Mouse (Mus musculus) kidney, embryonic 16.5 days (tissue): ENCODE data around the gene Rexo2. TPM values are rescaled to one million over a fixed set of nuclear protein-coding genes. Genes with fewer than 3 reads are reported as not detected.
A peak's percentile ranks its signal among the peaks of the same experiment; 100 is the strongest.

Source experiments
- ATAC-seq: fragments of 200-750 bp; cut with Nextera tagmentation; 2 replicates; pipeline ENCODE4 v1.8.0; 2017; ENCODE audit warnings: moderate TSS enrichment; ENCODE audit not compliant: low FRiP score, low TSS enrichment
- H3K27ac ChIP-seq: fragments of 300-500 bp; sonication (generic); 2 replicates; pipeline ENCODE4 v1.5.1; 2014; ENCODE audit warnings: low read length
- H3K27me3 ChIP-seq: fragments of 300-500 bp; sonication (generic); 2 replicates; pipeline ENCODE4 v1.6.1; 2014; ENCODE audit warnings: low read length, control low read depth, mixed read lengths; ENCODE audit not compliant: insufficient read depth
- H3K36me3 ChIP-seq: fragments of 300-500 bp; sonication (generic); 2 replicates; pipeline ENCODE4 v1.6.1; 2014; ENCODE audit warnings: low read length, control low read depth, mixed read lengths; ENCODE audit not compliant: insufficient read depth
- H3K4me1 ChIP-seq: fragments of 300-500 bp; sonication (generic); 2 replicates; pipeline ENCODE4 v1.6.1; 2014; ENCODE audit warnings: low read length, control low read depth, mixed read lengths; ENCODE audit not compliant: insufficient read depth
- H3K4me2 ChIP-seq: fragments of 300-500 bp; sonication (generic); replicated peaks from 2 replicates; pipeline ENCODE4 v1.6.1; 2014; ENCODE audit warnings: low read depth, low read length
- H3K4me3 ChIP-seq: fragments of 300-500 bp; sonication (generic); 2 replicates; pipeline ENCODE4 v1.5.1; 2014; ENCODE audit warnings: mild to moderate bottlenecking, low read length
- H3K9ac ChIP-seq: fragments of 300-500 bp; sonication (generic); replicated peaks from 2 replicates; pipeline ENCODE4 v1.6.1; 2014; ENCODE audit warnings: low read length
- H3K9me3 ChIP-seq: fragments of 300-500 bp; sonication (generic); 2 replicates; pipeline ENCODE4 v1.6.1; 2016; ENCODE audit warnings: low read length, control low read depth
- WGBS: fragments of 180-500 bp; shearing (Covaris S2); extraction: QIAGEN DNeasy Blood & Tissue Kit; methylation state at CpG from one replicate; pipeline ENCODE4 v1.1.7; 2014; 5-methylcytosine and 5-hydroxymethylcytosine counted together
- polyA plus RNA-seq: library from polyadenylated mRNA; unstranded; fragments of >200 nt; fragmentation: Nextera tagmentation; extraction: Ambion mirVana; gene quantifications from 2 replicates; pipeline ENCODE4 v1.2.1, GENCODE M21; 2015

Rexo2 gene
- polyA plus RNA-seq, 1 experiment from 2014 or later = 118 TPM

- no peaks in the 10 kb centered on the region for H3K4me1 ChIP-seq
- H3K9ac ChIP-seq = no peak overlapping the region
- no peak overlapping the region for H3K4me3 ChIP-seq
- H3K9me3 ChIP-seq = no peaks in the 10 kb centered on the region
- H3K27me3 ChIP-seq = no peaks in the 10 kb centered on the region
- 15% methylated on average over 2 of the region's 2 CpGs for WGBS
- H3K27ac ChIP-seq = no peak overlapping the region
- H3K4me2 ChIP-seq = no peak overlapping the region
- no peaks in the 10 kb centered on the region for H3K36me3 ChIP-seq
- no peak for ATAC-seq
Measured at GRCm38 (mm10) chr9:48503001-48503400, 22.6 kb upstream of the Rexo2 start.

GRCm38 (mm10) chr9:48501192-48501591 is 20.8 kb upstream of the Rexo2 start:
- H3K36me3 ChIP-seq = no peaks in the 10 kb centered on the region
- no peak overlapping the region for H3K9ac ChIP-seq

GRCm38 (mm10) chr9:48495548-48495932 is 15.1 kb upstream of the Rexo2 start:
- peaks cover 15% of the 10 kb centered on the region for H3K4me1 ChIP-seq
- no peaks in the 10 kb centered on the region for H3K27me3 ChIP-seq
- WGBS = 2% methylated on average over 34 of the region's 34 CpGs
- H3K4me2 ChIP-seq = peak overlapping the region; percentile 85
- H3K36me3 ChIP-seq = peaks cover 22% of the 10 kb centered on the region
- ATAC-seq = peak; percentile 64; the same call in 1 of the 2 replicates
- H3K9ac ChIP-seq = peak overlapping the region; percentile 97
- no peaks in the 10 kb centered on the region for H3K9me3 ChIP-seq
- peak overlapping the region; percentile 86 for H3K4me3 ChIP-seq
- H3K27ac ChIP-seq = peak overlapping the region; percentile 88

More at GRCm38 (mm10) chr9:48501192-48501591, 20.8 kb upstream of the Rexo2 start:
- no peak overlapping the region for H3K27ac ChIP-seq
- no peaks in the 10 kb centered on the region for H3K9me3 ChIP-seq
- no peak for ATAC-seq
- WGBS = 85% methylated on average over 7 of the region's 7 CpGs
- no peaks in the 10 kb centered on the region for H3K27me3 ChIP-seq
- no peak overlapping the region for H3K4me2 ChIP-seq
- no peak overlapping the region for H3K4me3 ChIP-seq
- peaks cover under 1% of the 10 kb centered on the region; the same call in 1 of the 2 replicates for H3K4me1 ChIP-seq

- Histone ChIP-seq H3K9me3 (no peaks in the 10 kb centered on the region), H3K9ac (peak within 1 kb of the TSS; percentile 97), H3K27me3 (no peaks in the 10 kb centered on the region), H3K4me1 (peaks cover 15% of the 10 kb centered on the region), H3K4me3 (peak within 1 kb of the TSS; percentile 86), H3K4me2 (peak within 1 kb of the TSS; percentile 85), H3K27ac (peak within 1 kb of the TSS; percentile 90), H3K36me3 (peaks cover 25% of the 10 kb centered on the region)
- peak; percentile 99 for ATAC-seq
- under 1% methylated on average over 72 of the region's 72 CpGs for WGBS
Measured at GRCm38 (mm10) chr9:48494817-48495547, 14.6 kb upstream of the Rexo2 start, which contains the start of the genes Rbm7 and Gm5617. Rbm7 (minus strand) TSS chr9:48495299. Gm5617 (plus strand) TSS chr9:48495442.

GRCm38 (mm10) chr9:48481214-48482134 is 1.1 kb upstream of the Rexo2 start:
- Histone ChIP-seq H3K9ac (peak overlapping the region; percentile 64), H3K4me3 (peak overlapping the region; percentile 67), H3K36me3 (no peaks in the 10 kb centered on the region; the same call in none of the 2 replicates), H3K27me3 (no peaks in the 10 kb centered on the region), H3K4me2 (peak overlapping the region; percentile 86), H3K27ac (no peak overlapping the region), H3K9me3 (no peaks in the 10 kb centered on the region), H3K4me1 (peaks cover 17% of the 10 kb centered on the region)
- ATAC-seq = no peak
- WGBS = 25% methylated on average over 20 of the region's 20 CpGs

- Histone ChIP-seq H3K27me3 (no peaks in the 10 kb centered on the region), H3K4me1 (peaks cover 17% of the 10 kb centered on the region), H3K9me3 (no peaks in the 10 kb centered on the region), H3K27ac (no peak overlapping the region), H3K36me3 (peaks cover 10% of the 10 kb centered on the region), H3K9ac (peak overlapping the region; percentile 68), H3K4me2 (peak overlapping the region; percentile 86), H3K4me3 (peak overlapping the region; percentile 67)
- WGBS = 5% methylated on average over 25 of the region's 25 CpGs
- peak; percentile 77 for ATAC-seq
Measured at GRCm38 (mm10) chr9:48479838-48480410, 499 bp downstream of the Rexo2 start.

GRCm38 (mm10) chr9:48478808-48479207 is 1.6 kb downstream of the Rexo2 start:
- no peak overlapping the region for H3K9ac ChIP-seq
- no peak overlapping the region for H3K4me2 ChIP-seq
- H3K36me3 ChIP-seq = peaks cover 14% of the 10 kb centered on the region
- 93% methylated on average over 4 of the region's 4 CpGs for WGBS
- H3K9me3 ChIP-seq = no peaks in the 10 kb centered on the region
- H3K27me3 ChIP-seq = no peaks in the 10 kb centered on the region
- H3K4me1 ChIP-seq = peaks cover 17% of the 10 kb centered on the region
- H3K4me3 ChIP-seq = no peak overlapping the region
- no peak overlapping the region for H3K27ac ChIP-seq
- no peak for ATAC-seq

- H3K4me3 ChIP-seq = no peak overlapping the region
- no peak for ATAC-seq
- no peak overlapping the region for H3K27ac ChIP-seq
- no peaks in the 10 kb centered on the region for H3K27me3 ChIP-seq
- no peaks in the 10 kb centered on the region for H3K9me3 ChIP-seq
- H3K4me1 ChIP-seq = peaks cover 17% of the 10 kb centered on the region
- peaks cover 20% of the 10 kb centered on the region for H3K36me3 ChIP-seq
- no peak overlapping the region for H3K9ac ChIP-seq
- WGBS = 84% methylated on average over 10 of the region's 10 CpGs
- H3K4me2 ChIP-seq = no peak overlapping the region
Measured at GRCm38 (mm10) chr9:48476236-48477165, 3.9 kb downstream of the Rexo2 start.

GRCm38 (mm10) chr9:48474367-48474766 is 6.1 kb downstream of the Rexo2 start:
- Histone ChIP-seq H3K27ac (no peak overlapping the region), H3K4me1 (peaks cover 7% of the 10 kb centered on the region), H3K4me3 (no peak overlapping the region), H3K9ac (no peak overlapping the region), H3K27me3 (no peaks in the 10 kb centered on the region), H3K9me3 (no peaks in the 10 kb centered on the region), H3K4me2 (no peak overlapping the region), H3K36me3 (peaks cover 20% of the 10 kb centered on the region)
- 92% methylated on average over 9 of the region's 9 CpGs for WGBS
- no peak for ATAC-seq
